In genomic region chr8:104099347-104100099, GRCm38 (mm10) we compare ENCODE assay signal across 9 mouse cellular contexts. TPM values are rescaled to one million over a fixed set of nuclear protein-coding genes. Genes with fewer than 3 reads are reported as not detected.
DNase-seq lines count a peak whose midpoint lies in the region; ATAC-seq lines count a peak whose summit lies in the region.
"Had no signal": no experiment of that assay in that cellular context is flagged by ENCODE, and none has a peak within 500 bp of the region (broad histone marks: within the 10 kb centered on the region; RNA-seq: fewer than 3 reads in every experiment).

No protein-coding gene starts in this region.

- peak; percentile 36 for DNase-seq in gastrocnemius, postnatal 14 days
- no peak for DNase-seq in gastrocnemius, adult 8-10 months (ENCODE audit: low spot score in 2 of 2)
- peak; percentile 77 to 87 for DNase-seq in cerebellum, postnatal 10 days
- DNase-seq in heart, postnatal 36 days = peak; percentile 57 to 61
- DNase-seq in liver, embryonic 11.5 days (ENCODE audit: low spot score) = peak; percentile 63
- DNase-seq in embryo, embryonic 10 days (ENCODE audit: low spot score) = no peak
- DNase-seq in frontal cortex, postnatal 14 days (ENCODE audit: low spot score in 2 of 2) = no peak

- H3K9ac ChIP-seq in liver, embryonic 11.5 days (ENCODE audit: low read depth, low read length) = peak overlapping the region; percentile 48; the same call in 1 of the 2 replicates
- H3K9ac ChIP-seq in midbrain, embryonic 16.5 days (ENCODE audit: low read depth, low read length) = no peak overlapping the region

- no peaks in the 10 kb centered on the region for H3K27me3 ChIP-seq in liver, embryonic 11.5 days (replicated peaks; ENCODE audit: control insufficient read depth, insufficient read depth, low read length)
- H3K27me3 ChIP-seq in midbrain, embryonic 16.5 days (ENCODE audit: control insufficient read depth, insufficient read depth, low read depth, low read length) = no peaks in the 10 kb centered on the region

- H3K4me3 ChIP-seq in liver, embryonic 11.5 days (ENCODE audit: low read depth, low read length) = peak overlapping the region; percentile 15; the same call in 1 of the 2 replicates
- no peak overlapping the region for H3K4me3 ChIP-seq in midbrain, embryonic 16.5 days (ENCODE audit: low read depth, low read length)

- intact Hi-C loops in gastrocnemius, postnatal 14 days (cut with DNase I; ENCODE audit: low total_unique reads) = loop anchor here (5.0 kb wide), 1 partner anchor 43 kb away; no protein-coding TSS in a partner anchor
- intact Hi-C loops in heart, postnatal 36 days (cut with DNase I) = loop anchor here (5.0 to 10.0 kb wide), 2 partner anchors 243 to 465 kb away; no protein-coding TSS in a partner anchor

- H3K4me1 ChIP-seq in liver, embryonic 11.5 days (replicated peaks; ENCODE audit: control insufficient read depth, insufficient read depth, low read length) = peaks cover 23% of the 10 kb centered on the region
- no peaks in the 10 kb centered on the region for H3K4me1 ChIP-seq in midbrain, embryonic 16.5 days (ENCODE audit: control insufficient read depth, insufficient read depth, low read length)

- H3K36me3 ChIP-seq in liver, embryonic 11.5 days (ENCODE audit: control insufficient read depth, insufficient read depth, low read length) = no peaks in the 10 kb centered on the region
- no peaks in the 10 kb centered on the region for H3K36me3 ChIP-seq in midbrain, embryonic 16.5 days (ENCODE audit: control insufficient read depth, insufficient read depth, low read length)

- WGBS in liver, embryonic 11.5 days = 42% methylated on average over 20 of the region's 20 CpGs
- 64% methylated on average over 20 of the region's 20 CpGs for WGBS in midbrain, embryonic 16.5 days

- H3K4me2 ChIP-seq in liver, embryonic 11.5 days = peak overlapping the region; percentile 56
- no peak overlapping the region for H3K4me2 ChIP-seq in midbrain, embryonic 16.5 days (ENCODE audit: low read length)

- peak; percentile 63 for ATAC-seq in liver, embryonic 11.5 days (replicated peaks; ENCODE audit: low FRiP score)
- ATAC-seq in midbrain, embryonic 16.5 days = peak; percentile 45; the same call in 1 of the 2 replicates

- no peaks in the 10 kb centered on the region for H3K9me3 ChIP-seq in liver, embryonic 11.5 days (ENCODE audit: control insufficient read depth, low read length)
- H3K9me3 ChIP-seq in midbrain, embryonic 16.5 days (replicated peaks; ENCODE audit: control insufficient read depth, low read length, poor library complexity, severe bottlenecking) = no peaks in the 10 kb centered on the region

- peak overlapping the region; percentile 43; the same call in 1 of the 2 replicates for H3K27ac ChIP-seq in liver, embryonic 11.5 days (ENCODE audit: low read depth, low read length)
- no peak overlapping the region for H3K27ac ChIP-seq in midbrain, embryonic 16.5 days (ENCODE audit: low read length)

RNA-seq across cellular contexts. Expression of gene Cdh5, which starts 1.9 kb away (rescaled TPM):
- 100 to 1,000 TPM; 134 to 136 TPM for total RNA-seq in gastrocnemius, postnatal 14 days (2021)
- 10 to 100 TPM; 25.8 to 39.6 (median 26.4) TPM for total RNA-seq in gastrocnemius, adult 8-10 months (2022)
- 100 to 1,000 TPM; 133 to 159 TPM for total RNA-seq in heart, postnatal 36 days (2021)
- polyA plus RNA-seq in liver, embryonic 11.5 days (2014; fragmentation: Nextera tagmentation; extraction: Ambion mirVana) = 17.1 and 19.3 TPM in 2 replicates
- polyA plus RNA-seq in midbrain, embryonic 16.5 days (2015; fragmentation: Nextera tagmentation; extraction: Ambion mirVana) = 9.5 and 11.4 TPM in 2 replicates
- total RNA-seq: MEL had no signal

Comparison
In these comparisons a context has a peak if more than half of its experiments do, and no peak if none do; other contexts are left out.
1. DNase-seq: peak in gastrocnemius, postnatal 14 days (single experiment), cerebellum, postnatal 10 days (2 of 2), heart, postnatal 36 days (2 of 2) and liver, embryonic 11.5 days (single experiment); none in gastrocnemius, adult 8-10 months (0 of 2), embryo, embryonic 10 days (single experiment) and frontal cortex, postnatal 14 days (0 of 2).